Mouse (Mus musculus) urinary bladder, postnatal 25 days (tissue): Measurements from ENCODE around the gene Amy2a2.
"Not testable (repeated sequence)": the region's sequence is repeated elsewhere in the genome, so short reads cannot be mapped to it uniquely, and the experiment has no call there.

Source experiments
- DNase-seq: peaks from one replicate; pipeline ENCODE4 v3.0.0; 2022; ENCODE audit warnings: low spot score

The Amy2a2 gene

GRCm38 (mm10) chr3:113356558-113356957 is at the start of gene Amy2a2:
Gene Amy2a2 (minus strand): TSS chr3:113356658.
- DNase-seq, result not testable (repeated sequence)

DNA sequence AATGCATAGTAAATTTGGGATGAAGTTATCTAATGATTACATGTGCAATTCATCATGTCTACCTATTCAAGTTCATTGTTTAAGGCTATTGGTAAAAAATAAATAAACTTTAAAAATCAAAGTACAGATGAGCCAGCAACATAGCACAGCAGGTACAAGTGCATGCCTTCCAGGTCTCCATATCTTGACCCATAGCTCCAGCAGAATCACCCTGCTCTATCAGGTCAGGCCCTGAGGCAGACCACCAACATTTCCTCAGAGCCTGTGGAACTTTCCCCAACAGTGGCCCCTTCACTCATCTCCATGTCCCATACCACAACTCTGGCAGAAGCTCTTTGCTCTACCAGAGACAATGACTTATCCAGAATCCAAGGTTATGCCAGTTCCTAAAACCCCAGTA is 11.0 kb downstream of the Amy2a2 start:
- not testable (repeated sequence) for DNase-seq

- not testable (repeated sequence) for DNase-seq
Measured at GRCm38 (mm10) chr3:113323952-113324351, 32.5 kb downstream of the Amy2a2 start, which contains the start of gene Amy2a3. Gene Amy2a3 (minus strand): TSS chr3:113324052.

DNA sequence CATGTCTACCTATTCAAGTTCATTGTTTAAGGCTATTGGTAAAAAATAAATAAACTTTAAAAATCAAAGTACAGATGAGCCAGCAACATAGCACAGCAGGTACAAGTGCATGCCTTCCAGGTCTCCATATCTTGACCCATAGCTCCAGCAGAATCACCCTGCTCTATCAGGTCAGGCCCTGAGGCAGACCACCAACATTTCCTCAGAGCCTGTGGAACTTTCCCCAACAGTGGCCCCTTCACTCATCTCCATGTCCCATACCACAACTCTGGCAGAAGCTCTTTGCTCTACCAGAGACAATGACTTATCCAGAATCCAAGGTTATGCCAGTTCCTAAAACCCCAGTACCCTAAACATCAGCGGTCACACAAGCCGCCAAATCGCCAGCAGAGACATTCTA is 43.5 kb downstream of the Amy2a2 start:
- not testable (repeated sequence) for DNase-seq
